Mouse (Mus musculus): ENCODE results near the gene Clgn. TPM values are rescaled to one million over a fixed set of nuclear protein-coding genes. Genes with fewer than 3 reads are reported as not detected.
A peak's percentile ranks its signal among the peaks of the same experiment; 100 is the strongest.

Gene Clgn
- polyA plus RNA-seq, 2 experiments: 0.26 to 0.39 TPM

- WGBS (ENCODE audit: insufficient replicate concordance): 18% methylated on average over 10 of the region's 10 CpGs
- Histone ChIP-seq H3K27ac (no peak overlapping the region), H3K27me3 (ENCODE audit: control insufficient read depth, insufficient read depth, low read length) (no peaks in the 10 kb centered on the region), H3K4me2 (ENCODE audit: low read depth) (peak overlapping the region; percentile 13), H3K4me1 (replicated peaks; ENCODE audit: control insufficient read depth in 2 of 2, insufficient read depth in 2 of 2, low read length in 1 of 2) (peaks cover 3 to 8% of the 10 kb centered on the region in 2 experiments; a peak in 3 of 4 replicates), H3K4me3 (ENCODE audit: insufficient read depth in 1 of 2, low read depth in 2 of 2, low read length in 2 of 2) (no peak overlapping the region), H3K36me3 (replicated peaks; ENCODE audit: control insufficient read depth, insufficient read depth, low read depth) (no peaks in the 10 kb centered on the region), H3K9me3 (ENCODE audit: control insufficient read depth, low read length) (no peaks in the 10 kb centered on the region), H3K9ac (replicated peaks) (peak overlapping the region; percentile 27; the same call in 1 of the 2 replicates)
- DNase-seq (ENCODE audit: low read depth in 3 of 3, low spot score in 3 of 3) (no peak), ATAC-seq (ENCODE audit: insufficient read depth) (peak; percentile 79)
- peak; percentile 71 for TF ChIP-seq EP300 (IDR thresholded peaks at IDR 0.05; ENCODE audit: low read depth)
- TF ChIP-seq CTCF (IDR thresholded peaks at IDR 0.05; ENCODE audit: low read depth): no peak
Observed at GRCm38 (mm10) chr8:83405548-83405947, 15.9 kb downstream of the Clgn start.

GRCm38 (mm10) chr8:83406836-83407235 is 17.2 kb downstream of the Clgn start:
- DNase-seq (ENCODE audit: low read depth in 3 of 3, low spot score in 3 of 3): peak in 2 of 3 experiments; percentile 52 to 55
- H3K4me3 ChIP-seq (ENCODE audit: insufficient read depth in 1 of 2, low read depth in 2 of 2, low read length in 2 of 2): no peak overlapping the region
- H3K9ac ChIP-seq (replicated peaks): no peak overlapping the region
- TF ChIP-seq EP300 (IDR thresholded peaks at IDR 0.05; ENCODE audit: low read depth) (no peak), CTCF (IDR thresholded peaks at IDR 0.05; ENCODE audit: low read depth) (peak; percentile 49)
- H3K4me2 ChIP-seq (ENCODE audit: low read depth): no peak overlapping the region
- H3K4me1 ChIP-seq (replicated peaks; ENCODE audit: control insufficient read depth in 2 of 2, insufficient read depth in 2 of 2, low read length in 1 of 2): peaks cover 3 to 8% of the 10 kb centered on the region in 2 experiments; a peak in 3 of 4 replicates
- H3K9me3 ChIP-seq (ENCODE audit: control insufficient read depth, low read length): no peaks in the 10 kb centered on the region
- H3K27ac ChIP-seq: no peak overlapping the region
- no peaks in the 10 kb centered on the region for H3K36me3 ChIP-seq (replicated peaks; ENCODE audit: control insufficient read depth, insufficient read depth, low read depth)
- ATAC-seq (ENCODE audit: insufficient read depth): no peak
- WGBS (ENCODE audit: insufficient replicate concordance): 29% methylated on average over 5 of the region's 6 CpGs
- no peaks in the 10 kb centered on the region for H3K27me3 ChIP-seq (ENCODE audit: control insufficient read depth, insufficient read depth, low read length)

- no peak overlapping the region for H3K9ac ChIP-seq (replicated peaks)
- no peaks in the 10 kb centered on the region for H3K27me3 ChIP-seq (ENCODE audit: control insufficient read depth, insufficient read depth, low read length)
- no peak overlapping the region for H3K4me2 ChIP-seq (ENCODE audit: low read depth)
- ATAC-seq (ENCODE audit: insufficient read depth) (no peak), DNase-seq (ENCODE audit: low read depth in 3 of 3, low spot score in 3 of 3) (no peak)
- no peak overlapping the region for H3K4me3 ChIP-seq (ENCODE audit: insufficient read depth in 1 of 2, low read depth in 2 of 2, low read length in 2 of 2)
- no peak overlapping the region for H3K27ac ChIP-seq
- TF ChIP-seq CTCF (IDR thresholded peaks at IDR 0.05; ENCODE audit: low read depth) (no peak), EP300 (IDR thresholded peaks at IDR 0.05; ENCODE audit: low read depth) (no peak)
- peaks cover 3 to 8% of the 10 kb centered on the region in 2 experiments; a peak in 3 of 4 replicates for H3K4me1 ChIP-seq (replicated peaks; ENCODE audit: control insufficient read depth in 2 of 2, insufficient read depth in 2 of 2, low read length in 1 of 2)
- H3K9me3 ChIP-seq (ENCODE audit: control insufficient read depth, low read length): no peaks in the 10 kb centered on the region
- H3K36me3 ChIP-seq (replicated peaks; ENCODE audit: control insufficient read depth, insufficient read depth, low read depth): no peaks in the 10 kb centered on the region
- 66% methylated on average over 7 of the region's 7 CpGs for WGBS (ENCODE audit: insufficient replicate concordance)
Observed at GRCm38 (mm10) chr8:83408496-83408895, 18.8 kb downstream of the Clgn start.

GRCm38 (mm10) chr8:83416878-83417277 is 27.2 kb downstream of the Clgn start:
- WGBS (ENCODE audit: insufficient replicate concordance): 91% methylated on average over 15 of the region's 15 CpGs
- DNase-seq (ENCODE audit: low read depth in 3 of 3, low spot score in 3 of 3): no peak

GRCm38 (mm10) chr8:83417970-83418369 is 28.3 kb downstream of the Clgn start:
- Histone ChIP-seq H3K9me3 (ENCODE audit: control insufficient read depth, low read length) (no peaks in the 10 kb centered on the region), H3K27ac (no peak overlapping the region), H3K4me1 (replicated peaks; ENCODE audit: control insufficient read depth in 2 of 2, insufficient read depth in 2 of 2, low read length in 1 of 2) (peaks cover 15 to 20% of the 10 kb centered on the region in 2 experiments), H3K27me3 (ENCODE audit: control insufficient read depth, insufficient read depth, low read length) (no peaks in the 10 kb centered on the region), H3K4me2 (ENCODE audit: low read depth) (no peak overlapping the region), H3K4me3 (ENCODE audit: insufficient read depth in 1 of 2, low read depth in 2 of 2, low read length in 2 of 2) (no peak overlapping the region), H3K9ac (replicated peaks) (no peak overlapping the region), H3K36me3 (replicated peaks; ENCODE audit: control insufficient read depth, insufficient read depth, low read depth) (no peaks in the 10 kb centered on the region)
- WGBS (ENCODE audit: insufficient replicate concordance): 26% methylated on average over 6 of the region's 6 CpGs
- DNase-seq (ENCODE audit: low read depth in 3 of 3, low spot score in 3 of 3): no peak
- TF ChIP-seq CTCF (IDR thresholded peaks at IDR 0.05; ENCODE audit: low read depth) (no peak), EP300 (IDR thresholded peaks at IDR 0.05; ENCODE audit: low read depth) (no peak)
- no peak for ATAC-seq (ENCODE audit: insufficient read depth)

More at GRCm38 (mm10) chr8:83416878-83417277, 27.2 kb downstream of the Clgn start:
- TF ChIP-seq EP300 (IDR thresholded peaks at IDR 0.05; ENCODE audit: low read depth) (no peak), CTCF (IDR thresholded peaks at IDR 0.05; ENCODE audit: low read depth) (no peak)
- ATAC-seq (ENCODE audit: insufficient read depth): no peak
- Histone ChIP-seq H3K9me3 (ENCODE audit: control insufficient read depth, low read length) (no peaks in the 10 kb centered on the region), H3K27me3 (ENCODE audit: control insufficient read depth, insufficient read depth, low read length) (no peaks in the 10 kb centered on the region), H3K9ac (replicated peaks) (no peak overlapping the region), H3K4me1 (replicated peaks; ENCODE audit: control insufficient read depth in 2 of 2, insufficient read depth in 2 of 2, low read length in 1 of 2) (peaks cover 8 to 13% of the 10 kb centered on the region in 2 experiments), H3K4me3 (ENCODE audit: insufficient read depth in 1 of 2, low read depth in 2 of 2, low read length in 2 of 2) (no peak overlapping the region), H3K27ac (no peak overlapping the region), H3K4me2 (ENCODE audit: low read depth) (no peak overlapping the region), H3K36me3 (replicated peaks; ENCODE audit: control insufficient read depth, insufficient read depth, low read depth) (no peaks in the 10 kb centered on the region)

Measured in liver, embryonic 14.5 days (tissue).